19 mouse cellular contexts compared by ENCODE assay signal in the genomic region with DNA sequence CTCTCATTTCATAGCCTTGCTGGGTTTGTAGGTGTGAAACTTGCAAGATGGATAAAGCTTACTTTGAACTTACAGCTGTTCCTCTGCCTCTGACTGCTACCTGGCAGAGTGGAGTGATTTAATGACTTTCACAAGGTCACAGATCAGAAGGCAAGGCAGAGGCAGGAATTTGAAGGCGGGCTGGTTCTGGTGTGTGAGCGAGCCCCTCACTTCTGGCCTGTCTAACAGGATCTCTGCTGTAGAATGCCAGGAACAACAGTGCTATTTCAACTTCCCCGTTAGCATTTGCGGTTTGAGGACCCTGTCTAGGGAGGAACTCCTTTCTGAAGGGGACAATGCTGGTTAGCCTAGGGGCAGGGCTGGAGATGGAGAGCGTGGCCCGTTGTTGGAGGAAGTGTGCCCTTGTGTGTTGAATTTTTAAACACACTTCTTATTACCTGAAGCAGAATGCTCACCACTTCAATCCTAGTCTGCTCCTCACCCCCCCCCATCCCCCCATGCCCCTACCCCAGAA. TPM values are rescaled to one million over a fixed set of nuclear protein-coding genes. Genes with fewer than 3 reads are reported as not detected.
DNase-seq lines count a peak whose midpoint lies in the region; ATAC-seq lines count a peak whose summit lies in the region.
"Had no signal": no experiment of that assay in that cellular context is flagged by ENCODE, and none has a peak within 500 bp of the region (broad histone marks: within the 10 kb centered on the region; RNA-seq: fewer than 3 reads in every experiment).

No protein-coding gene starts in this region.

- H3K4me3 ChIP-seq in intestine, embryonic 15.5 days (replicated peaks), result no peak overlapping the region
- H3K4me3 ChIP-seq in intestine, embryonic 16.5 days (ENCODE audit: low read length), result no peak overlapping the region
- H3K4me3 ChIP-seq in forebrain, embryonic 15.5 days, result no peak overlapping the region
- H3K4me3 ChIP-seq: forebrain, embryonic 13.5 days; heart, adult 2 months; heart, embryonic 12.5 days had no signal

- 0 out of 2 replicates have a peak, but pooled peaks have one; percentile 9 for ATAC-seq in intestine, embryonic 15.5 days
- ATAC-seq in intestine, embryonic 16.5 days, result no peak
- peak; percentile 94 for ATAC-seq in granulocyte monocyte progenitor cell, adult 5-6 weeks (replicated peaks; ENCODE audit: poor library complexity, severe bottlenecking)
- ATAC-seq in forebrain, embryonic 15.5 days (replicated peaks), result no peak
- ATAC-seq: forebrain, embryonic 13.5 days; hindbrain, embryonic 16.5 days; inflammation-experienced regulatory T-cells, adult 6 months; Patski had no signal

- no peak overlapping the region for H3K9ac ChIP-seq in intestine, embryonic 15.5 days
- H3K9ac ChIP-seq in intestine, embryonic 16.5 days (ENCODE audit: low read depth, low read length), result no peak overlapping the region
- H3K9ac ChIP-seq in forebrain, embryonic 15.5 days (replicated peaks), result no peak overlapping the region
- H3K9ac ChIP-seq: forebrain, embryonic 13.5 days; heart, embryonic 12.5 days had no signal

- H3K27ac ChIP-seq in intestine, embryonic 15.5 days, result no peak overlapping the region
- no peak overlapping the region for H3K27ac ChIP-seq in intestine, embryonic 16.5 days (ENCODE audit: low read length)
- no peak overlapping the region for H3K27ac ChIP-seq in forebrain, embryonic 15.5 days (replicated peaks)
- H3K27ac ChIP-seq: forebrain, embryonic 13.5 days; heart, adult 2 months had no signal

- no peak overlapping the region for H3K4me2 ChIP-seq in intestine, embryonic 15.5 days (replicated peaks)
- H3K4me2 ChIP-seq in intestine, embryonic 16.5 days (ENCODE audit: low read depth, low read length), result no peak overlapping the region
- no peak overlapping the region for H3K4me2 ChIP-seq in forebrain, embryonic 15.5 days (replicated peaks)
- H3K4me2 ChIP-seq: forebrain, embryonic 13.5 days; heart, embryonic 12.5 days had no signal

- no peaks in the 10 kb centered on the region for H3K4me1 ChIP-seq in intestine, embryonic 15.5 days (replicated peaks)
- H3K4me1 ChIP-seq in intestine, embryonic 16.5 days (ENCODE audit: control insufficient read depth, insufficient read depth, low read length), result no peaks in the 10 kb centered on the region
- no peaks in the 10 kb centered on the region for H3K4me1 ChIP-seq in forebrain, embryonic 15.5 days
- H3K4me1 ChIP-seq: forebrain, embryonic 13.5 days had no signal

- DNase-seq in R1 (ENCODE audit: low read depth, low spot score), result peak; percentile 24
- DNase-seq in mesoderm, embryonic 11.5 days (ENCODE audit: low read depth, low spot score), result peak; percentile 6
- no peak for DNase-seq in layer of hippocampus, adult 9-10 months (ENCODE audit: low spot score)
- DNase-seq: adrenal gland, adult 8-10 months; cerebellum, adult 11-12 months; cerebellum, adult 9-10 months; cerebellum, postnatal 25 days; gastrocnemius, postnatal 36 days; heart, adult 2 months had no signal

- no peaks in the 10 kb centered on the region for H3K9me3 ChIP-seq in intestine, embryonic 15.5 days
- H3K9me3 ChIP-seq in intestine, embryonic 16.5 days (ENCODE audit: control insufficient read depth, low read length), result no peaks in the 10 kb centered on the region
- H3K9me3 ChIP-seq in forebrain, embryonic 15.5 days, result no peaks in the 10 kb centered on the region
- H3K9me3 ChIP-seq: forebrain, embryonic 13.5 days; heart, embryonic 12.5 days had no signal

- no peaks in the 10 kb centered on the region for H3K36me3 ChIP-seq in intestine, embryonic 15.5 days
- no peaks in the 10 kb centered on the region for H3K36me3 ChIP-seq in intestine, embryonic 16.5 days (ENCODE audit: control insufficient read depth, insufficient read depth, low read length)
- H3K36me3 ChIP-seq in forebrain, embryonic 15.5 days, result no peaks in the 10 kb centered on the region
- H3K36me3 ChIP-seq: heart, embryonic 12.5 days had no signal

- H3K27me3 ChIP-seq in intestine, embryonic 15.5 days (replicated peaks), result no peaks in the 10 kb centered on the region
- no peaks in the 10 kb centered on the region for H3K27me3 ChIP-seq in intestine, embryonic 16.5 days (replicated peaks; ENCODE audit: control insufficient read depth, insufficient read depth, low read length)
- H3K27me3 ChIP-seq in forebrain, embryonic 15.5 days, result no peaks in the 10 kb centered on the region
- H3K27me3 ChIP-seq: forebrain, embryonic 13.5 days; heart, embryonic 12.5 days; Patski had no signal

- 51% methylated on average over 6 of the region's 6 CpGs for WGBS in intestine, embryonic 15.5 days
- WGBS in intestine, embryonic 16.5 days, result 58% methylated on average over 6 of the region's 6 CpGs
- 76% methylated on average over 6 of the region's 6 CpGs for WGBS in forebrain, embryonic 15.5 days

RNA-seq across cellular contexts. Expression of a gene that starts 48.5 kb away (rescaled TPM):
- 10.4 and 10.5 TPM in 2 replicates for polyA plus RNA-seq in intestine, embryonic 15.5 days (2015; fragmentation: Nextera tagmentation; extraction: Ambion mirVana)
- polyA plus RNA-seq in intestine, embryonic 16.5 days (2015; fragmentation: Nextera tagmentation; extraction: Ambion mirVana), result 8.4 and 9.0 TPM in 2 replicates
- not detected in 2 replicates for total RNA-seq in granulocyte monocyte progenitor cell, adult 5-6 weeks (2014; fragmentation: Nextera tagmentation)
- total RNA-seq in granulocyte monocyte progenitor cell, adult 5-6 weeks (2017), result not detected in 2 replicates
- 0.17 and 0.42 TPM in 2 replicates for polyA plus RNA-seq in forebrain, embryonic 15.5 days (2015; fragmentation: Nextera tagmentation; extraction: Ambion mirVana)
- polyA plus RNA-seq: C2C12; inflammation-experienced regulatory T-cells, adult 6 months had no signal

Comparison
In these comparisons a context has a peak if more than half of its experiments do, and no peak if none do; other contexts are left out.
1. ATAC-seq: peak in intestine, embryonic 15.5 days (single experiment) and granulocyte monocyte progenitor cell, adult 5-6 weeks (single experiment); none in intestine, embryonic 16.5 days (single experiment) and forebrain, embryonic 15.5 days (single experiment).